Mouse (Mus musculus) right cerebral cortex, postnatal 10 days (tissue): ENCODE data around the gene Phkg2.
"Not testable (repeated sequence)": the region's sequence is repeated elsewhere in the genome, so short reads cannot be mapped to it uniquely, and the experiment has no call there.

Experiments used
- DNase-seq, 2 experiments: peaks; one replicate each; pipeline ENCODE4 v3.0.0; 2021; ENCODE audit warnings: low spot score in 2 of 2

The Phkg2 gene

DNA sequence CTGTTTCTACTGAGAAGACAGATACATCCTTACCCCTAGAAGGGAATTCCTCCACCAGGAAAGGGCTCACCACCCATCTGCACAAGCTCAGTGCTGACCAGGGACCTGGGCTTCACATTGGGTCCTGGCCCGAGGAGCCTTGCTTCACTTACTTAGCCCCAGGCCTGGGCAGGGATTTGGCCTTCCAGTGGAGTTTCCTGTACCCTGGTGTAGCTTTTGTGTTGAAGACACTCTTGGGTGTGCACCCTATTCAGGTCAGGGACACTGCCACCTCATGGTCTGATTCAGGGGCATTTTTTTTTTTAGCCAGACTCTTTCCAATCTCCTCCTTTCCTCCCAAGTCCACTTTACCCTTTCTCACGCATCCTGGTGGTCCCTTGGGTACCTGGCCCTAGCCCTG, 29.8 kb downstream of the Phkg2 start:
- DNase-seq, result no peak

DNA sequence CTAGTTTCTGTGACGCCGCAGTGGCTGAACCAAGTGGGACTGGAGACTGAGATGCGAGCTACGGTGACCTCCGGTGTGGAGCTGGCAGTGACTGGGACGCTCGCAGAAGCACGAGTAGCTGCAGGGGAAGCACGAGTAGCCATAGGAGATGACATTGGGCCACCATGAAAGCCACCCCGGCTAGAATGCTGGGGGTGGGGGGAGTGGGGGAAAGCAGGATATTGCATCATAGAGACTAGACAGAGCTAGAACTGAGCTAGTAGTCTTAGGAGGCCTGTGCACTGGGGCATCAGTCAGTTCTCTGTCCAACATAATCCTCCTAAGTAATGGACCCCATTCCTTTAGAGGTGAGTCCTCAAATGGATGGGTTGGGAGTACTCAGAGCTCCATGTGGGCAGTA, 31.1 kb downstream of the Phkg2 start:
- no peak for DNase-seq

DNA sequence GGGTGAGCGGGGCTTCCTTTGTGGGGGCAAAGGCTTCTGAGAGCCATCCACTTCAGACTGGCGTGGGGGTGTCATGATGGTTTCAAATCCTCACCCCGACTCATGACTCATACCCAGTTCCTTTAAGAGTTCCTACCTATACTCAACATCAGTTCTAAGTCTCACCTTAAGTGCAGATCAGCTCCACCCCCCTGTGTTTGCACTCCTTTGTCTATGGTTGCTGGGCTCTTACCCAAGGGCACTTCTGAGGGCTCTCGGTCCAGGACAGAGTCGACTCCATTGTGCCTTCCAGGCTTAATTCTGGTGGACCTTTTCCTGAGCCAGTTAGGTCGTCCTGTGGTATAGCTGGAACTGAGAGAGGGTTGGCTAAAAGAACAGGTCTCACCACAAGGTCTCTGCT, 34.0 kb downstream of the Phkg2 start:
- DNase-seq, result no peak

DNA sequence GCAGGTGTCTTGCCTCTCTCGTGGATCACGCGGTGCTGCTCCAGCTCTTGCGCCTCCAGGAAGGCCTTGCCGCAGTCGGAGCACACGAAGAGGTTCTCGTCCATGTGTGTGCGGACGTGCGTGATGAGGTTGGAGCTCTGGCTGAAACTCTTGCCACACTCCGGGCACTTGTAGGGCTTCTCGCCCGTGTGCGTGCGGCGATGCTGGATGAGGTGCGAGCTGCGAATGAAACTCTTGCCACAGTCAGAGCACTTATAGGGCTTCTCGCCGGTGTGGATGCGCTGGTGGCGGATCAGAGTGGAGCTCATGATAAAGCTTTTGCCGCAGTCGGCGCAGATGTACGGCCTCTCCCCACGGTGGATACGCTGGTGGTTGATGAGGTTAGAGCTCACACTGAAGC, 37.9 kb downstream of the Phkg2 start:
- DNase-seq, result no peak

DNA sequence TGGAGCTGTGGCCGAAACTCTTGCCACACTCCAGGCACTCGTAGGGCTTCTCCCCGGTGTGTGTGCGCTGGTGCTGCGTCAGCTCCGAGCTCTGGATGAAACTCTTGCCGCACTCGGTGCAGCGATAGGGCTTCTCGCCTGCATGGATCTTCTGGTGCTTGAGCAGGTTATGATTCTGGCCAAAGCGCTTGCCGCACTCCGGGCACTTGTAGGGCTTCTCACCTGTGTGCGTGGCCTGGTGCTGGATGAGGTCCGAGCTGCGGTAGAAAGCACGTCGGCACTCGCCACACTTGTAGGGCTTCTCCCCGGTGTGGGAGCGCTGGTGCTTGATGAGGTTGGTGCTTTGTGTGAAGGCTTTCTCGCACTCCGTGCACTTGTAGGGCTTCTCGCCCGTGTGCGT, 38.4 kb downstream of the Phkg2 start:
- DNase-seq, result peak in 1 of 2 experiments; percentile 21

DNA sequence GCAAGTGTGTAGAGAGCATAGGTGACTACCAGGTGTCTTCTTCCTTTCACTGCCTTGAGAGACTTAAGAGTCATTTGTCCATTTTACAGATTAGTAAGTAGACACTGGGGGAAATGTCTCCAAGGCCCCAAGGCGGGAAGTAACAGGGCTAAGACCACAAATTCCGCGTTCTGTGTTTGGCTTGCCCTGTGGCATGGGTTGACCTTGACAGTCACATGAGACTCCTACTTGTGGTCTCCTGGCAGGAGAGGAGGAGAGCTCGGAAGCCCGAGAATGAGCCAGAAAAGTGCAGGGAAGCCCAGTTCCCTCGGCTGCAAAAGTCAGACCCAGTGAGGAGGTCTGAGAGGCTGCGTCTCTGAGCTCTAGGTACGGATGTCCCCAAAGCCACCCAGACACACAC, 40.4 kb downstream of the Phkg2 start:
- DNase-seq, result peak in 1 of 2 experiments; percentile 22

DNA sequence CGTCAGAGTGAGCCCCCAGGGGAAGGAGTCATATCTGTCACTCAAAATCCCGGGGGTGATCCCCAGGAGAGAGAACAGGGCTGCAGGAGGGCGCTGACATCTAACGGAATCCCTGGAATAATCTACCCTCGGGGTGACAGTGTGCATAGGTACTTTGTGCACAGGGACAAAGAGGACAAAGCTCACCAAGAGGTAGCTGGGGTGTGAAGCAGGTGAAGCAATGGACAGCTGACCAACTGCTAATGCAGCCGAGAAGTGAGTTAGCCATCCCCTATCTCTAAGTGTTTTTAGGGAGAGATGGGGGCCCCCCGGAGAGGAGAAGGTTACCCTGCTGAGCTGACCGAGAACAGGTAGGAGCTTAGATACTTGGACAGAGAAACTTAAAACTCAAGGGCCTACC, 41.0 kb downstream of the Phkg2 start:
- DNase-seq, result peak in 1 of 2 experiments; percentile 18

DNA sequence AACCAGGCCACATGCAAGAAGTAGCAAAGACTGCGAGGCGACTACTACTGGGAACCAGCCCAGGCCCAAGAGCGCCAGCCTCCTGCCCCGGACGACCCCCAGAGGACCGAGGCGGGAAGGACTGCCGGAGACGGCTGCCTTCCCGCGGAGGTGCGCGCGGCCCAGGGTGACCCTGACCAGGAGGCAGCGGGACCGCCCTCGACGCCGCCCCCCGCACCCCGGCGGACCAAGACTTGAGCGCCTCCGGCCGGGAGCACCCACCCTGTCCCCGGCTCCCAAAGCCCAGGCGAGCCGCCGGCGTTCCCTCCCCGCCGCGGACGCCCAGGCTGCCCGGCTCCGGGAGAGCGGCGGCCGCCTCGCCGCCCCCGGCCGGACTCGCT, 41.4 kb downstream of the Phkg2 start:
- peak in 1 of 2 experiments; percentile 49 for DNase-seq

DNA sequence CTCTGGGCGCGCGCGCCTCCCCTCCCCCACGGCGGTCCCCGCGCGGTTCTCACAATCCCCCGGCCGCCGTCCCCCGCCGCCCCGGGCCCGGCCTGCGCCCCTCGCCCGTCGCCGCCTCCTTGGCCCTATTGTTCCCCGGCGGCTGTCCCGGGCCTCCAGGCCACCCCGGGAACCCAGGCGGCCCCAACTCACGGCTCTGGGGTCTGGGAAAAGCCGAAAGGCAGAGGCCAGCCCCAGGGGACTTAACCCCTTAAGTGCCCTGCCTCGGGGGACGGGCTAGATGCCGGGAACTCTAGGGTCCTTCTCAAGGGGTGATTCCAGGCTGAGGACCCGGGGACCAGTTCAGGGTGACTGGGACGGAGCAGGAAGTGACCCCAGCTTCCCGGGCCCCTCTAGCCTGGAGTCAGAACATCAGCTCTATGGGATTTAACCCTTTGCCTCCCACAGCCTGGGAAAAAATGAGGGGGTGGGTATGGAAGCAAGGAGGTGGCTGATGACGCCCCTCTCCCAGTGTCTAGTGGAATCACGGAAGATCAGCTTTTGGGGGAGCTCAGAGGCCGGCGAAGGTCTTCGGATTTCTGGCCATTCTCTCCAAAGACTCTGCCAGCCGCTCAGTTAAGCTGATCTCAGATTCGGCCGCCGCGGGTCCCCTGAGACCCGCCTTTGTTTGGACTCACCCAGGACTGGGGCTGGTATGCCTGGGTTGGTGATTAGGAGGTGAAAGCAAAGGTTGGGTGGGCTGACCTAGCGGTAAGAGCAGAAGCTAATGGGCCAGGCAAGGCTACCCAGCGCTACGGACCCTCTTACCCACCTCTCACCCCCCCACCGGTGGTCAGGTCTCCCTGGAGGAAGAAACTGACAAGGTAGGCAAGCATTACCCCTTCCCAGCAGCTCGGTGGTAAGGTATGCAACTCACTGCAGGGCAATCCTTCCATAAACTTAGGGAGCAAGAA, 42.0 kb downstream of the Phkg2 start, which contains the start of gene Zfp629:
Zfp629 (minus strand) TSS at position 907 of the 953 bp plus-strand sequence.
- peak; percentile 90 to 92 for DNase-seq

DNA sequence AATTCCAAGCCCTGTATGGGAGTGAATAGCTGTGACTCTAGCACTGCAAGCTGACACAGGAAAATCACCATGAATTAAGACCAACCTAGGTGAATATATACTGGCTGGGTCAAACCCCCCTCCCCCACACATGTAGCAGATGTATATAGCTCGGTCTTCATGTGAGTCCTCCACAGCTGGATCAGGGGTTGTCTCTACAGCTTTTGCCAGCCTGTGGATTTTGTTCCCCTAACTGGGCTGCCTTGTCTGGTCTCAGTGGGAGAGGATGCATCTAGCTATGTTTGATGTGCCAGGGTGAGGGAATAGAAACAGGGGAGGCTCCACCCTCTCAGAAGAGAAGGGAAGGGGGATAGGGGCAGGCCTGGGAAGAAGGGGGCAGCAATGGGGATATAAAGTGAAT, 43.2 kb downstream of the Phkg2 start:
- no peak for DNase-seq

DNA sequence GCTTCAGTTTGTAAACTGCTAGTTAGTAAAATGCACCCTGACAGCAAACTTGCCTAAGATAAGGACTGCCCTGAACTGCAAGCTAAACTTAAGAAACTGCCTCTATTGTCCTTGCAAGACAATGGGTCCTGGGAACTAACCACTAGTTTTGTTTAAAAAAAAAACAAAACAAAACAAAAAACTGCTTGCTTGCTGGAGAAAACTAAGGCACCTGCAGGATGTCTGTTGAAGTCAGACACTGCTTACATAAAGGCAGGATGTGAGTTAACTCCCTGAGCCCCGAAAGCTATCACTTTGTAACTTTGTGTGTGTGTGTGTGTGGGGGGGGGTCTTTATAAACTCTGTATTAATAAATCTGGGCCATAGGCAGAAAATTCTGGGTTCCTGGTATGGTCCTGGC, 43.7 kb downstream of the Phkg2 start:
- DNase-seq, result no peak

DNA sequence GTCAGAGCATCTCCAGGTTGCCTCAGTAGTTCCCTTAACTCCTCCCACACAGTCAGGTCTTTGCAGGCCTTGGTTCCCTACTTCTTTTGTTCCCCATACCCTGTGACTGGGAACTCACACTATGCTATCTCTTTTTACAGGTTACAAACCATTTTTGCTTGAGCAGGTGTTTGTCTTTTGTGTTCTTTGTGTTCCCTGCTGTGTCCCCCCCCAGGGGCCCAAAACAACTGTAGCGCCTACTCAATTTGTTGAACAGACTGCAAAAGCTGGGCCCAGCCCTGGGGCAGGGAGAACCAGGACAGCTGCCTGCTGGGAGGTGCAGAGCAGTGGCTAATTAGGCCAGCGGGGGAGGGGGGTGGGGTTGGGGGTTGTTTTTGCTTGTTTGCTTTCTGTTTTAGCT, 44.8 kb downstream of the Phkg2 start:
- DNase-seq, result no peak

DNA sequence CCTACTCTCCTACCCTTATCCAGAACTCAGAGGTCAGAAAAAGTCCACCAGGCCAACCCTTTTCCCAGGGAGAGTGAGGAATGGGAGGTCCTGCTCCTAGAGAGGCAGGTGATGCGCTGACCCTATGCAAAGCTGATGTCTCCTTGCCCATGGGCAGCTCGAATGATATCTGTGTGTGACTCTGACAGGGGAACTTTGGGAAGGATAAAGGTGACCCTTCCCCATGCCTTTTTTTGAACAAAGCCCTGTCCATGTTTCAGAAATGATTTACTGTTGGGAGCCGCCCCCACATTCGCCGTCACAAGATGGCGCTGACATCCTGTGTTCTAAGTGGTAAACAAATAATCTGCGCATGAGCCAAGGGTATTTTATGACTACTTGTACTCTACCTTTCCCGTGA, 45.3 kb downstream of the Phkg2 start:
- not testable (repeated sequence) for DNase-seq

DNA sequence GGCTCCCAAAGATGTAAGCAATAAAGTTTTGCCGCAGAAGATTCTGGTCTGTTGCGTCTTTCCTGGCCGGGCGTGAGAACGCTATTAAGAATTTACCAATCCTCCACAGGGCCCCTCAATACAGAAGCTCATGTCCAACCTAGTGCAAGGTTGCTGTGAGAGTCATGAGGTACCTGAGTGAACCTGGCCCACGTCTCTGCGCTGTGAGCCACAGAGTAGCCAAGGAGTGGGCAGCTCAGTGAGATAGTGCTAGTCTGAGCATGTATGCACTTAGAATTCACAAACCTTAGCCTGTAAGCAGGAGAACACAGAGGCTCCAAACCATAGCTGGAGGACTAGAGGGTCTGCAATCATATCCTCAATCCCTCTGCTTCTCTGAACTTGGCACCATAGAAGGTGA, 52.9 kb downstream of the Phkg2 start:
- DNase-seq, result no peak

DNA sequence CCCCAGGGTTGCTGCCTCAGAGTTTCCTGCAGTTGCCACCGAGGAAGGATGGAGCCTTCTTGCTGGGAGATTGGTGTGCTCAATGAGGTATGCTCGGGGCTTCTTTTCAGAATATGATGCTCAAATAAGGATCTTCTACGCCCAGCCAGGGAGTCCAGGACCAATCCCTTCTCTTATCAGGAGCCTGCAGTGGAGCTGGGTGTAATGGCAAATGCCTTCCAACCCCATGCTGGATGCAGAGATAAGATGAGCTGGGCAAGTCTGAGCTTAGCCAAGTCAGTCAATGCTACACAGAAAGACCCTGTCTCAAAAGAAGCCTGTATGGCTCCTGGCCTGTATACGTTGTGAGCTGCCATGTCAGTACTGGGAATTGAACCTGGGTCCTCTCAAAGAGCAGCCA, 53.3 kb downstream of the Phkg2 start:
- DNase-seq, result no peak

DNA sequence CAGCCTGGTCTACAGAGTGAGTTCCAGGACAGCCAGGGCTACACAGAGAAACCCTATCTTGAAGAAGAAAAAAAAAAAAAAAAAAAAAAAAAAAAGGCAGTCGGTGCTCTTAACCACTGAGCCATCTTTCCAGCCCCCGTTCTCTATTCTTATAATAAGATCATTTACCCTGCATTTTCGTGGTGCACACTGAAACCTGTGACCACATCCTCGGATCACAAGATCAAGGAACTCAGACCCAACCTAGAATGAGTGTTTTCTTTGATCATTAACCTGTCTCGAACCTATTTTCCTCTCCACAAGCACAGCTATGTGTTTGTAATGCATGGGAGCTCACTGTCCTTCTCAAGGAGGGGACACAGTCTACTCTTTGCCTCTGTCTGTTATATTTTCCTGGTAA, 55.5 kb downstream of the Phkg2 start:
- no peak for DNase-seq

DNA sequence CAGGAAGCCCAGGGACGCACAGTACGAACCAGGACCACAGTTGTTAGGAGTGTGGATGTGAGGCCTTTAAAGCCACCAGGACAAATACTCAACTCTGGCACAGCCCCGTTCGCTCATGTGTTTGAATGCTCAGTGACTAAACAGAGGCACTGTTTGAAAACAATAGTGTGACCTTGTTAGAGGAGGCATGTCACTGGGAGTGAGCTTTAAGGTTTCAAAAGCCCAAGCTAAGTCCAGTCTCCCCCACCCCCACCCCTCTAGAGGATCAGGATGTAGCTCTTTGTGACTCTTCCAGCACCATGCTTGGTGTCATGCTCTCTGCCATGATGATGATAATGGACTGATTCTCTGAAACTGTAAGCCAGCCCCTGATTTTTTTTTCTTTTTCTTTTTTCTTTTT, 58.3 kb downstream of the Phkg2 start:
- no peak for DNase-seq
